Mouse (Mus musculus) CD8-positive naive resting alpha-beta T cell, adult 2 months (primary cell): ENCODE data around the gene Acrbp.
A peak's percentile ranks its signal among the peaks of the same experiment; 100 is the strongest.
"Not testable (repeated sequence)": the region's sequence is repeated elsewhere in the genome, so short reads cannot be mapped to it uniquely, and the experiment has no call there.

Experiments
- DNase-seq, 2 experiments: peaks; one replicate each; pipeline ENCODE4 v3.0.0; 2022; ENCODE audit warnings: low read depth in 2 of 2, low spot score in 2 of 2

Gene Acrbp

GRCm38 (mm10) chr6:125049678-125050077 lies at the start of gene Acrbp:
Gene Acrbp (plus strand): TSS chr6:125049689.
- no peak for DNase-seq

DNA sequence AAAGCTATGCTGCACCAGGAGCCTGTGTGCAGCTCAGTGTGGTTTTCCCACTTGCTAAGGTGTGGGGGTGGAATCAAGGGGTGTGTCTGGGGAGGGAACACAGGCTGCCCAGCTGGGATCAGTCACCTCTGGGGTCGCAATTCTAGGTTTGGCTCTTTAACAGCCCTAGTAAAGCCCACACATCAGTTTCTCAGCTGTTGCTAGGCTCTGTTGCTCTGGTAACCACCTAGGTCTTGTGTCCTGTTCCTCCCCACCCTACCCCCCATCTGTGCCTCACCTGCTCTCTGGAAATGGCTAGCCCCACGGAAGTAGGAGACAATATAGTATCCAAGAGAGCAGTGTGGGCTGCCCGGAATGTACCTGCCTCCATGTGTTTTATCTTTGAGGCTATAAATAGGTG lies 45.8 kb upstream of the Acrbp start:
- no peak for DNase-seq

DNA sequence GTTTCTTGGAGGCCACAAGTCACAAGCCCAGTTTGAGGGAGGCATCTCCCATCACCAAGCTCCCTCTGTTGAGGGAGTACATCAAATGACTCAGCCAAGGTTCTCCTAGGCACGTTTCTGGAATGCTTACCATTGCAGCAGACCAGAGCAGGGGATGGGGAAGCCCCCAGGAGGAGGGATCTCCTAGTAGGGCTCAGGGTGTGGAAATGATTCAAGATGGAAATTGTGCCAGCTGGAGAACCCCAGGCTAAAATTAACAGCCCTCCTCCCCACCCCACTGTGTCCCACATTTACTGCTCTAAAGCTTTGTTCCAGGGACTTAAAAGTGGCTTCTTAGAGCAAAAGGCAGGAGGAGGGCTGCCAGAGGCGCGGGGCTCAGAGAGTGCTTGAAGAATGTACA lies 44.4 kb upstream of the Acrbp start:
- DNase-seq = no peak

DNA sequence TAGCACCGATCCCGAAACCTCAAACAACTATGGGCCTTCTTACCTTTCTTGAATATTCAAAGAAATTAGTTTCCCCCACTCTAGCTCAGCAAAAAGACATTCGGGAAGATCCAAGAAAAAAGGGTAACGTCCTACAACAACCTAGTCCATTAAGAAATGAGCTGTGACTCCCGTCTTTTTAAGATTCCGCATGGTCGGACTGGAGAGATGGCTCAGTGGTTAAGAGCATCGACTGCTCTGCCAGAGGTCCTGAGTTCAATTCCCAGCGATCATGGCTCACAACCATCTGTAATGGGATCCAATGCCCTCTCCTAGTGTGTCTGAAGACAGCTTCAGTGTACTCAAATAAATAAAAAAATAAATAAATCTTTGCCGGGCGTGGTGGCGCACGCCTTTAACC lies 41.4 kb upstream of the Acrbp start:
- no peak for DNase-seq

DNA sequence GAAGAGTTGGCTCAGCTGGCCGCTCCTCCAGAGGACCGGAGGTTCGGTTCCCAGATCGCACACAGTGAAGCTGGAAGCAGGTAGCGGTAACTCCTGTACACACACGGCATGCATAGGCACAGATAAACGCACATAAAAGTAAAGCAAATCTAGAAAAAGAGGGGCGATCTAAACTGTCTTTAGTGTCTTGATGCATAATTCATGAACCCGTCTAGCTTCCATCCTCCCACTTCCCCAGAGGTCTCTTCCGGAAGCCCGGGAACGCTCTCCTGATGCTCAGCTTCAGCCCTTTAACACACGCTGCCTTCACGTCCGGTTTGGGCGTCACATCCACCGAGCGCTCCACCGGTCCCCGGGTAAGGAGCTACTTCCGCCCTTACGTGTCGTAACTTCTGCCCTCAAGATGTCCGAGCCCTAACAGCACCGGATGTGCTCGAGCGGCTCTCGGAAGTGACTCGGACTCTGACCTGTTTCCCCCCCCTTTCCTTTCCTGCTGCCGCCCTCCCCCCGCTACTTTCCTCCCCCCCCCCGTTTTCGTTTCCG lies 40.8 kb upstream of the Acrbp start:
- peak; percentile 96 for DNase-seq

DNA sequence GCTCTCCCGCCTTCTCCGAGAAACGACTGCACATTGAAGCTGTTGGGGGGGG lies 40.5 kb upstream of the Acrbp start, which contains the start of gene Zfp384:
Gene Zfp384, plus strand, starts transcription at position 17 of the 52 bp plus-strand sequence.
- no peak for DNase-seq

GRCm38 (mm10) chr6:125009181-125010073 lies 40.1 kb upstream of the Acrbp start:
- peak; percentile 65 to 73 for DNase-seq

GRCm38 (mm10) chr6:125017682-125018081 lies 31.8 kb upstream of the Acrbp start:
- DNase-seq = no peak

GRCm38 (mm10) chr6:125030532-125030931 lies 19.0 kb upstream of the Acrbp start:
- peak; percentile 68 to 70 for DNase-seq

DNA sequence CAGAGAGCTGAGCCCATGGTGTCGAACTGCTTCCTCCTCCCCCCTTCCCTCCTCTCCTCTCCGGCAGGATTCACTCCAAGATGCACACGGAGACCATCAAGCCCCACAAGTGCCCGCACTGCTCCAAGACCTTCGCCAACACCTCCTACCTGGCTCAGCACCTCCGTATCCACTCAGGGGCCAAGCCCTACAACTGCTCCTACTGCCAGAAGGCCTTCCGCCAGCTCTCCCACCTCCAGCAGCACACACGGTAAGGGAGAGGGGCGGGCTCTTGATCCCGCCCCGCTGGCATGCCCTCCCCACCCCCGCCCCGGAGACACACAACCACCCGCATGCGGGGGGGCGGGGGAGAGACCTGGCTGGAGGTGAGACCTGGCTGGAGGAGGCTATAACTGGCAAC lies 17.9 kb upstream of the Acrbp start:
- DNase-seq = no peak

- DNase-seq = no peak
Observed at GRCm38 (mm10) chr6:125038666-125039065, 10.8 kb upstream of the Acrbp start.

- DNase-seq = no peak
Observed at GRCm38 (mm10) chr6:125039131-125039530, 10.4 kb upstream of the Acrbp start.

DNA sequence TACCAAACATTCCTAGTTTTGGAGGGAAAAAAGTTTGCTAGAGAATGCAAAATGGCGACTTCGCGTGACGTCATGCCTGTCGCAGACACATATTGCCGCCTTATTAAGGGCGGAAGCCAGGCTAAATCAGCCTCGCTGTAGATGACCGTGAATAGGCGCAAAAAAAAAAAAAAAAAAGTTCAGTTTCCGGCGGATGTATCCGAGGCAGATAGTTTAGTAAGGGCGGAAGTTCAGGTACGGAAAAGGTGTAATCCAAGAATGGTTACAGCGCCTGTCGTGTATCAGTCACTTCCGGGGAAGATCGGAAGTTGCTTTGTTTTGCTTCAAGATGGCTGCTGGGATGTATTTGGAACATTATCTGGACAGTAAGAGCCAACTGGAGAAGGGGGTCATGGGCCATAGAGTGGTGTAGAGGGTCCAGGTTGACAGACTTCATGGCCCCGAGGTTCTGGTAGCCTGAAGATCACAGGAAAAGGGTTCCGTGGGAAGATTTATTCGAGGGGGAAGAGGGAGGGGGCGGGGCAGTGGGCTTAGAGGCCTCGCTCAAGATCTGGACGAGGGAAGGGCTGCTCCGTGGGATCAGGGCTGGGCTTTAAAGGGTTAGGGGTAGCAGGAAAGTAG lies 9.8 kb upstream of the Acrbp start, which contains the start of gene Ing4:
Gene Ing4, plus strand, starts transcription at position 228 of the 621 bp plus-strand sequence.
- peak; percentile 76 to 87 for DNase-seq

GRCm38 (mm10) chr6:125040221-125040620 lies 9.3 kb upstream of the Acrbp start:
- DNase-seq = no peak

DNA sequence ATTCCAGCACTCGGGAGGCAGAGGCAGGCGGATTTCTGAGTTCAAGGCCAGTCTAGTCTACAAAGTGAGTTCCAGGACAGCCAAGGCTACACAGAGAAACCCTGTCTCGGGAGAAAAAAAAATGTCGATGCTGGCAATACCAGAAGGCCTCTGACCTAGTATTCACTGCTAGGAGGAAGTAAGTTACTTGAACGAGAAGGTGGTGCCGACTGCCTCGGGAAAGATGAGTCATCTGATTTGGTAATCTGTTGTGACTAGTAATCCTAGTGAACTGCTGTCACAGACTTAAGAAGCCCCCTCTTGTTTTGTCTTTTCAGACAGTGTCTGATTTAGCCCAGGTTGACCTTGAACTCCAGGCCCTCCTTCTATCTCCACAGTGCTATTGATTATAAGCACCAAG lies 8.4 kb upstream of the Acrbp start:
- no peak for DNase-seq

DNA sequence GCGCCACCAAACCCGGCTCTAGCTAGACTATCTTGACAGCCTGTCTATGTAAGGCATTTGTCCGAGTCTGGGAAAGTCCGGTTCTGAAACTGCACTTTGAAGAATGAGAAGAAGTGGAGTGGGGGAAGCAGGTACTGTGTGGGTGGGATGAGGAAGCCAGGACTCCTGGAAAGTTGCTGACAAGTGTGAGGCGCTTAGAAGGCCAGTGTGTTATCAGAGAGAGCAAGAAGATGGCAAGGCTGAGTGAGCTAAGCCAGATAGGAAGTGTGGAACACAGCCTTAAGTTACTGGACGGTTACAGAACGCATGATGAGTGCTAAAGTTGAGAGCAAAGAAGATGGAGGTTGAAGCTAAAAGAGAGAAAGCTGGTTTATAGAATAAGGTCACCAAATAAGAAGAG lies 7.4 kb upstream of the Acrbp start:
- DNase-seq = no peak

DNA sequence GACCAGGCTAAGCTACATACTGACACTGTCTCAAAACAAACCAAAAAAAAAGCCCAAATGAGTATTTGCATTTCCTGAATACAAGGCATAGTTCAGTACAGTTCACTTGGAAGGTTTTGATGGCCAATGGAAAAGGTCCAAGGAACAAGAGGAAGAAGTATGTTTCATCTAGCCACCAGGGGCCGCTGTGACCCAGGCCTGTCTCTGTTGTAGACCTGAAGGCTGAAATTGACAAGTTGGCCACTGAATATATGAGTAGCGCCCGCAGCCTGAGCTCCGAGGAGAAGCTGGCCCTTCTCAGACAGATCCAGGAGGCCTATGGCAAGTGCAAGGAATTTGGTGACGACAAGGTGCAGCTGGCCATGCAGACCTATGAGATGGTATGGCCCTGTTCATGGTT lies 2.8 kb upstream of the Acrbp start:
- DNase-seq = peak; percentile 54 to 71

DNA sequence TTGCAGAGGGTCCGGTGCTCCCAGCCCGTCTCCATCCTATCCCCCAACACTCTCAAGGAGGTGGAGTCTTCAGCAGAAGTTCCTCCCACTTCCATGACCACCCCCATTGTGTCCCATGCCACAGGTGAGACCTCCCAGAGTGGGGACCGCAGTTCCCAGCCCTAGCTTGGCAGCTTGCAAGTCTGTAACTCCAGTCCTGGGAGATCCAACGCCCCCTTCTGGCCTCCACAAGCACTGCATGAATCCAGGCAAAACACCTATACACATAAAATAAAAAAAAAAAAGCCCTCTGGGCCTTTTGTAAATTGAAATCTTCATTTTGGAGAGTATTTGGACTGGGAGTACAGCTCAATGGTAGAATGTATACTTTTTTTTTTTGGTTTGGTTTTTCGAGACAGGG lies 1.7 kb downstream of the Acrbp start:
- DNase-seq = peak in 1 of 2 experiments; percentile 46

DNA sequence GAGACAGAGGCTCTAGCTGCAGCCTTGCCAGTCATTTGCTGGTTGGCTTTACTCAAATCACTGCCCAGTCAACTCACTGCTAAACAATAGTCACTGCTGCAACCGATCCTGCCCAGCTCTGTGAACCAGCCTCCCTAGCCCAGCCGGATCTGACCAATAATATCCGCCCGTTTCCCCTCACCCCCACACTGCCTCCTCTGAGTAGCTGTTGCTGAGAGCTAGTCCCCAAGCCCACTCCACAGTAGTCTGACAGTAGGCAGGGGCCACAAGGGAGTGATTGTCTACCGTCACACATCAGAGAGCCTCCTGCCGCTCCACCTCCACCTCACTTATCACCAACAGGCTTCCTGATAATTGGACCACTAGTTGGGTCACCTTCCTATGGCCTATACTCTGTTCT lies 12.0 kb downstream of the Acrbp start:
- no peak for DNase-seq

DNA sequence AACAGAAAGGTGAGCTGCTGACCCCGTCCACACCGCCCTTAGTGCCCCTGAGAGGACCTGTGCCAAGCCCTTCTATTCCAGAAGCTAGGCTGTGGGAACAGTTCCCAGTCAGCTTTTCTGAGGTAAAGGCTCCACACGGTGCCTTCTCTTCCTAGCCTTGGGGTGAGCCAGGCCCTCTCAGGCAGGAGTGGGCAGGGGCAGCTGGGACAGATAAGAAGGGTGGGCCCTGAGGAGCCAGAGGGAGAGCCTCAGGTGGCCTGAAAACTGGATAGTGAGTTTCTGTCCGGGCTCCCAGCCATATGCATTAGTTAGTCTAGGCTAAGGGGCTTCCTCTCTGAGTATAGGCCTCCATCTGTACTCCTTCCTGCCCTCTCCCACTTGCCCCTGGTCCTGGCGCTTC lies 13.0 kb downstream of the Acrbp start:
- DNase-seq = no peak

GRCm38 (mm10) chr6:125063906-125064305 lies 14.4 kb downstream of the Acrbp start:
- no peak for DNase-seq

DNA sequence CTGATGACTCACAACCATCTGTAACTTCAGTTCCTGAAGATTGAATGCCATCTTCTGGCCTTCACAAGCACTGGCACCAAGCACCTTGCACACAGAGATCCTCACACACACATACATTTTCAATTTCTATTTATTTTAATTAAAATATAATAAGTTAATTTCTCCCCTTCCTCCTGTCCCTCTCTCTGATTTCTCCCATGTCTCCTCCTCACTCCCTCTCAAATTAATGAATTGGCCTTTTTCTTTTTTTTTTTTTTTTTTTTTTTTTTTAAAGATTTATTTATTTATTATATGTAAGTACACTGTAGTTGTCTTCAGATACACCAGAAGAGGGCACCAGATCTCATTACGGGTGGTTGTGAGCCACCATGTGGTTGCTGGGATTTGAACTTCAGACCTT lies 15.7 kb downstream of the Acrbp start:
- DNase-seq = not testable (repeated sequence)

DNA sequence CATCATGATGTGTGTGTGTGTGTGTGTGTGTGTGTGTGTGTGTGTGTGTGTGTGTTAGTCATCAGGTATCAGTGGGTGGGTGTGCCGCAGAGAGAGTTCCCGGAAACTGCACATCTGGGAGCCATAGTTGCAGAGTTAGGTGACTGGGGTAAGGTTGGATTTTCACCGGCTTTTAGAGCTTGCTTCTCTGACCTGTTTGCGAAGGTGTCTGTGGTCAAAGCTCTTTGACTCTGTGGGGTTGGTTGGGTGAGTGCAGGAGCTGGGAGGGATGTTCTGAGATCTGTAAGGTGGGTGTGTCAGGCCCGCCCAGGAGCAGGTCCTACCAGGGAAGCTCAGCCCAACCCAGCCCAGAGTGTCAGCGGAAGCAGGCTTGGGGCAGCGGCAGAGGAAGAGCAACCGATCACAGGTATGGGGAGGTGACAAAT lies 18.1 kb downstream of the Acrbp start, which contains the start of gene Lpar5:
Gene Lpar5, plus strand, starts transcription at position 350 of the 425 bp plus-strand sequence.
- DNase-seq = peak; percentile 47 to 51
